Mouse (Mus musculus): ENCODE data around the gene Parpbp. TPM values are rescaled to one million over a fixed set of nuclear protein-coding genes. Genes with fewer than 3 reads are reported as not detected.

The Parpbp gene
- polyA plus RNA-seq, 1 experiment from 2014 or later = 7.7 TPM

DNA sequence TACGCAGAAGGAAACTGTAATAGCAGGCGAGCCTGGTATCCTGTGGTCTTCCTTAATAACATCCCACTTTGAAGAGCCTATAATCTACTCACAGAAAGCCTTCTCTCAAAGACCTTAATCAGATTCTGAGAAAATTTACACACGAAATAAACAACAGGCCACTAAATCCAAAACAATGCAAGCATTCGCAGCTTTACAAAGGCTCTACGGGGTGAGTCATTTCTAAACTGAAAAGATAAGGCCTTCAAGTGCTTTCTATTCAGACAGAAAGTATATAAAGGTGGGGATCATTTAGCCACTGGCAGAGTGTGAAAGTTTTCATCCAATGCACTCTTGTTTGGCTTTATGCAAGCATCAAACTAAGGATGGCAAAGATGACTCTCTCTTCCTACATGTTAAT, 56.0 kb downstream of the Parpbp start, which contains the start of gene Pmch:
Pmch (plus strand) TSS at position 301 of the 400 bp plus-strand sequence.
- peaks cover 3% of the 10 kb centered on the region; the same call in 1 of the 2 replicates for H3K36me3 ChIP-seq

DNA sequence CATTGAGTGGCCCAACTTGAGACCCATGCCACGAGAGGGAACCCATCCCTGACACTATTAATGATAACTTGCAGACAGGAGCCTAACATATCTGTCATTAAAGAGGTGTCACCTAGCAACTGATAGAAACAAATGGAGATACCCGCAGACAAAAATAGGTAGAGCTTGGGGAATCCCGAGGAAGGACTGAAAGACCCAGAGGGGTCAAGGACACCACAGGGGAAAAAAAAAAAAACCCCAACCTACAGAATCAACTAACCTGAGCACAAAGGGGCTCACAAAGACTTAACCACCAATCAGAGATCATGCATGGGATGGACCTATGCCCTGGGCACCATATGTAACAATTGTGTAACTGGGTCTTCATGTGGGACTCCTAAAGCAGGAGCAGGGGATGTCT, 79.4 kb downstream of the Parpbp start:
- Histone ChIP-seq H3K4me3 (no peak overlapping the region), H3K27me3 (no peaks in the 10 kb centered on the region), H3K36me3 (no peaks in the 10 kb centered on the region), H3K4me2 (no peak overlapping the region), H3K4me1 (peaks cover 4% of the 10 kb centered on the region; the same call in 1 of the 2 replicates), H3K9ac (no peak overlapping the region), H3K27ac (no peak overlapping the region), H3K9me3 (no peaks in the 10 kb centered on the region)
- 77% methylated on average over 3 of the region's 3 CpGs for WGBS
- no peak for ATAC-seq (ENCODE audit: insufficient number of reproducible peaks, low FRiP score, low TSS enrichment, low read depth)

More for the DNA sequence above, 56.0 kb downstream of the Parpbp start, which contains the start of gene Pmch:
- H3K27me3 ChIP-seq = no peaks in the 10 kb centered on the region
- no peak within 1 kb of the TSS for H3K4me3 ChIP-seq
- H3K4me2 ChIP-seq = no peak within 1 kb of the TSS
- no peak within 1 kb of the TSS for H3K27ac ChIP-seq
- H3K4me1 ChIP-seq = no peaks in the 10 kb centered on the region
- H3K9me3 ChIP-seq = no peaks in the 10 kb centered on the region
- ATAC-seq (ENCODE audit: insufficient number of reproducible peaks, low FRiP score, low TSS enrichment, low read depth) = no peak
- no peak within 1 kb of the TSS for H3K9ac ChIP-seq
- WGBS = 82% methylated on average over 5 of the region's 5 CpGs

DNA sequence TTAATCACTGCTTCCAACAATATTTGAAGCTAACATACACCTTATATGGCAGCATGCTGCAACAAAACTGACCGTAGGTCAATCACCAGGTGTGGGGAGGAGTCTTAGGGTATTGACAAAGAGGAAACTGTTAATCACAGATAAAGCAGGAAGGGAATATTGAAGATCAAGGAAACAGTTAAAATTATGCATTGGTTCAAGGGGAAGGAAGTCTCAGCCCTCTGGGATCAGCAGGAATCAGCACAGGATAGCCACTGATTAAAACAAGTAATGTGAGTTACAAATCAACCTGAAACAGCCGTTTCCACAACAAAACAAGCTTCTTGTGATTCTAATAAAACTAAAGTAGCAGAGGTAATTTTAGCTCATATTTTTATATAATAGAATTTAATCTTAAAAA, 81.9 kb downstream of the Parpbp start:
- no peaks in the 10 kb centered on the region for H3K27me3 ChIP-seq
- peaks cover 4% of the 10 kb centered on the region; the same call in 1 of the 2 replicates for H3K4me1 ChIP-seq
- H3K9ac ChIP-seq = no peak overlapping the region
- H3K4me3 ChIP-seq = no peak overlapping the region
- H3K27ac ChIP-seq = no peak overlapping the region
- no peaks in the 10 kb centered on the region for H3K36me3 ChIP-seq
- H3K9me3 ChIP-seq = no peaks in the 10 kb centered on the region
- no peak for ATAC-seq (ENCODE audit: insufficient number of reproducible peaks, low FRiP score, low TSS enrichment, low read depth)
- H3K4me2 ChIP-seq = no peak overlapping the region
- 38% methylated on average over 2 of the region's 2 CpGs for WGBS

DNA sequence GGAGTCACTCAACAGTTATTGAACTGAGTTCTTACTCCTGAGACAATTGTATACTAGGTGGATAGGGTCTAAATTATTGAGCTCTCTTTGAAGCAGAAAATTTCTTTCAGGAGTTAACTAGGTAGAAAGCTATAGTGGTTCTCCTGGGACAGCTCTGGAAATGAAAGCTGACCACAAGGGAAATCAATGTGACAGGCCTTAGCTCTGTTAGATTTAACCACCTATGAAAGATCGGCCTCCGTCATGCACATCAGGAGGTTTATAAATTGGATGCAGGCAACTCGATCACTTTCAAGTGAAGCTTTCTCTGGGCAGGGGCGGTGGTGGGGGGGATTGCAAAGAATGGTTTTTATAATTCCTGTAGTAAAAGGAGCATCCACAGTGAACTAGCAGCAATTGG, 83.3 kb downstream of the Parpbp start:
- WGBS = 40% methylated on average over 4 of the region's 4 CpGs
- no peak overlapping the region for H3K4me3 ChIP-seq
- no peak overlapping the region for H3K4me2 ChIP-seq
- no peaks in the 10 kb centered on the region for H3K36me3 ChIP-seq
- H3K27me3 ChIP-seq = no peaks in the 10 kb centered on the region
- no peak overlapping the region for H3K9ac ChIP-seq
- H3K27ac ChIP-seq = no peak overlapping the region
- peaks cover 4% of the 10 kb centered on the region; the same call in 1 of the 2 replicates for H3K4me1 ChIP-seq
- ATAC-seq (ENCODE audit: insufficient number of reproducible peaks, low FRiP score, low TSS enrichment, low read depth) = no peak
- H3K9me3 ChIP-seq = no peaks in the 10 kb centered on the region

DNA sequence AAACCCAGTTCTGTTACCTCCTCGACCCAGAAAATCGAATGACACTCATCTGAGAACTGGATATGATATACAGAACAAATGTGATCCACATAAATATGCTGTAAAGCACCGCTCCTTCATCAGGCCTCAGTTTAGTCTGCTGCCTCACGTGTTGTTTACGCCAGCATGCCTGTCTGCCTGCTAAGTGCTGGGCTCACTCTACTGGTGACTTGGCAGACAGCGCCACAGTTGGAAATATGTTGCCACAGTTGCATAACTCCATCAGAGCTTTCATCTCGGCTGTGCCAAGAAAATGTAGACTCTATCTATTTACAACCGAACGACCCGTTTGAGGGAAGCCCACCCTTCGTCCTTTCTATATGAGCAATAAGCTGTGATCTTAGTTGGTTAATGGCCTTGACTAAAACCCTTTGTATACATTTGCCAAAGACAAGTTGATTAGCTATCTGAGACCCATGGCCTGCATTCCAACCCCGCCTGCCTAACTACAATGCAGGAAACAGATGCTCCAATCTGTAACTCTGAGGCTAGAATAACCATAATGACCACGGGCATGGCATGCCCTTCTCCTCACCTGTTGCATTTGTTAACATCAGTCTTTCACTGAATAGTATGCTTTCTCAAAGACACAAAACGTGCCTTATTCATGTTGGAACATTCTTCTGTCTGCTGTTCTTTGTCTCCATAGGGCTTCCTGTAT, 89.6 kb downstream of the Parpbp start:
- WGBS = 60% methylated on average over 14 of the region's 14 CpGs
- Histone ChIP-seq H3K27ac (no peak overlapping the region), H3K36me3 (no peaks in the 10 kb centered on the region), H3K9me3 (no peaks in the 10 kb centered on the region), H3K4me3 (no peak overlapping the region), H3K4me2 (no peak overlapping the region), H3K4me1 (no peaks in the 10 kb centered on the region), H3K27me3 (no peaks in the 10 kb centered on the region), H3K9ac (no peak overlapping the region)
- no peak for ATAC-seq (ENCODE audit: insufficient number of reproducible peaks, low FRiP score, low TSS enrichment, low read depth)

DNA sequence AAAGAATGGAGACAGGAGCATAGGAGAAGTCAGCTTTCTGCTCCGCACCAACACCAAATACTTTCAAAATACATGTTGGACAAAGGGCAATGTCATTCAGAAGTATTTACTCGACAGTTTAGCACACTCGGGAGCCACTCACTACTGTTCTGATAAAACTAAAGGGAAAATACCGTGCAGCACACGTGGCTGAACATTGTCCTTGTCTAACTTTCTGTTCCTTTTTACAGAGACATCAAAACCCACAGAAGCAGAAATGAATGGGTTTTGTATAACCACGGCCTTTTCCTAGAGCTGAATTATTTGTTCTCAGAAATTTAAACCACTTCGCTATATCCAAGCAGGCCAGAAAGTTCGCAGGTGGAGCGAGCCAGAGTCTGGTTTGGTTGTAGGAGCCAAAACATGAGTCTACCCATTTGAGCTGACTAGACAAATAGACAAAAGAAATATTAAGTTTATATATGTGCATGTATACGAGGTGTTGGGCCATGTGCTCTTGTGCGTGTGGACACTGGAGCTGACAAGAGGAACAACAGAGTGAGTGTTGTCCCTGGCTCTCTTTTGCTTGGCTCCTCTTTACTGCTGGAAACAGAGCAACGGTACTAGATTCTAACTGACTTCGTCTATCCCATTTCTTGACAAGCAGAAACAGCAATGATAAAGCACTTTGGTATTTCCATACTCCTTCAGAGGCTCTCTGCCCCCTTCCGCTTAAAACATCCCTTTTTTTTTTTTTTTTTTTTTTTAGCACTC, 92.3 kb downstream of the Parpbp start:
- WGBS = 72% methylated on average over 14 of the region's 14 CpGs
- H3K4me3 ChIP-seq = no peak overlapping the region
- ATAC-seq (ENCODE audit: insufficient number of reproducible peaks, low FRiP score, low TSS enrichment, low read depth) = no peak

DNA sequence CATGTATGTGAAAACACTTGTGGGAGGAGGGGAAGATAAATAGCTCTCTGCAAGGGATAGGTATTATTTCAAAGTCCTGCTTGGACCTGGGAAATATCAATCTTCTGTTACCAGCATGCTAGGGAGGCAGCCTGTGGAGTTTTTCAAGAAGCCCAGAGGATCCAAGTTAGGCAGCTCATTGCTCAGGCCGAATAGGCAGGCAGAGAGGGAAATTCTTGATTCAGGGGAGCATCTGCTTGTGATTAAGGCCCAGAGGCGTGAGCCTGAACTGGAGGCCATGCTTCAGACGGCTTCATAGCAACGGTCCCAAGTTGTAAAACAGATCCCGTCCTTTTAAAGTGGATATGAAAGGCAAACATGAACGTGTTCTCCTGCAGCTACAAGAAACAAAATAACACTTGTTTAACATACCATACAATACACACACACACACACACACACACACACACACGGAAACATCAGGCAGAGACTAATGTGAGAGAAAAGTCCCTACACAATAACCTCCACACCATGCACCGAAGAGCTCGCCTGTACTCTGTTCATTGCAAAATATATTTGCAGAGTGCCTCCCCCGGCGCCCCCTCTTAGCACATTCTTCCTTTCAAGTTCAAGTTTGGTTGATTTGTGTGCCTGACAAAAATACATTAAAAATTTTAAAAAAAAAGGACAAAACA, 100.5 kb downstream of the Parpbp start:
- Histone ChIP-seq H3K4me3 (no peak overlapping the region), H3K36me3 (no peaks in the 10 kb centered on the region), H3K4me1 (0 out of 2 replicates have a peak, but pooled peaks cover 14% of the 10 kb centered on the region), H3K9me3 (no peaks in the 10 kb centered on the region), H3K9ac (no peak overlapping the region), H3K27me3 (no peaks in the 10 kb centered on the region), H3K4me2 (no peak overlapping the region), H3K27ac (peak overlapping the region; percentile 65)
- ATAC-seq (ENCODE audit: insufficient number of reproducible peaks, low FRiP score, low TSS enrichment, low read depth) = peak; percentile 88
- WGBS = 22% methylated on average over 11 of the region's 11 CpGs

More for the DNA sequence above, 92.3 kb downstream of the Parpbp start:
- Histone ChIP-seq H3K4me1 (no peaks in the 10 kb centered on the region), H3K36me3 (no peaks in the 10 kb centered on the region), H3K27ac (no peak overlapping the region), H3K9me3 (no peaks in the 10 kb centered on the region), H3K27me3 (no peaks in the 10 kb centered on the region), H3K4me2 (no peak overlapping the region), H3K9ac (no peak overlapping the region)

DNA sequence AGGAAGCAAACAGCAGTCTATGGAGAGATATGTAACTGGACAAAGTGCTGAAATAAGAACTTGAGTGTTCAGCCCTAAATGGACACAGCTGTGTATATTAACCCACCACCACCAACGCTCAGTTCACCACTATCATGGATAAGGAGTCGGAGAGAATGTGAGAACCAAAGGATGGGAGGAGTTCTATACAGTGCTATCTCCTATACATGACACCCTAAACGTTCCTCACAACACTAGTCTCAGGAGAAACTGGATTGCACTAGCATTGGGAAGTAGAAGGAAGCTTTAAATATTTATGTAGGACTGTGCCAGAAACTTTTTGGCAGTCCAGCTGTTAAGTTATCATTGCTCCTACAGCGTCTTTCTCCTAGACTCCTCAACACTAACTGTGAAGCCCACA, 102.4 kb downstream of the Parpbp start:
- 57% methylated on average over 4 of the region's 4 CpGs for WGBS
- Histone ChIP-seq H3K4me1 (0 out of 2 replicates have a peak, but pooled peaks cover 14% of the 10 kb centered on the region), H3K36me3 (no peaks in the 10 kb centered on the region), H3K9ac (no peak overlapping the region), H3K4me2 (no peak overlapping the region), H3K27ac (peak overlapping the region; percentile 4; the same call in 1 of the 2 replicates), H3K9me3 (no peaks in the 10 kb centered on the region), H3K4me3 (no peak overlapping the region), H3K27me3 (no peaks in the 10 kb centered on the region)
- no peak for ATAC-seq (ENCODE audit: insufficient number of reproducible peaks, low FRiP score, low TSS enrichment, low read depth)

Other genes starting within 250 kb of the Parpbp start
- 0.35 TPM in 1 of 2 replicates, not detected in the other for gene Pmch, start 55.9 kb downstream of the Parpbp start, polyA plus RNA-seq (2015; fragmentation: Nextera tagmentation; extraction: Ambion mirVana)
- 55.8 and 58.0 TPM in 2 replicates for gene Nup37, start 51 bp upstream of the Parpbp start, polyA plus RNA-seq (2015; fragmentation: Nextera tagmentation; extraction: Ambion mirVana)
- gene Washc3, start 54.2 kb upstream of the Parpbp start, polyA plus RNA-seq (2015; fragmentation: Nextera tagmentation; extraction: Ambion mirVana) = 54.8 and 55.9 TPM in 2 replicates
- 1.5 and 2.5 TPM in 2 replicates for gene Dram1, start 232.1 kb upstream of the Parpbp start, polyA plus RNA-seq (2015; fragmentation: Nextera tagmentation; extraction: Ambion mirVana)
- gene Gnptab, start 232.2 kb upstream of the Parpbp start, polyA plus RNA-seq (2015; fragmentation: Nextera tagmentation; extraction: Ambion mirVana) = 8.6 and 9.1 TPM in 2 replicates

All from limb, embryonic 15.5 days (tissue).